24 mouse cellular contexts compared by ENCODE assay signal in the genomic region with DNA sequence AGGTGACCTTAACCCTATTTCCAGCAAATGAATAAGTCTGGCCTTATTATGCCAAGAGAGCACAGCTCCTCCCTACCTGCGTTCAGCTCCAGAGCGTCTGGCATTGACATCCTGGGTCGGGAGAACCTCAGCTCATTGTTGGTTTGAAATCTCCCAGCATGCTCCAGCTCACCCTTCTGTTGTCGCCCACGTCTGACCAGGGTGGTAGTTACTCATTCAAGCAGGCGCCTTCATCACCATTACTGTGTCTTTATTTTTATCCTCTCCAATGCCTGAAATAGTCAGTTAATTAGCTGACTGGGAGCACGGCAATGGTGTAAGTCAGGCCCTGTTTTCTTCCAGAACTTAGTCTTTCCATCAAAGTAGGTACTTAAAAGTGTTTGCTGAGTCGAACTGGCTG.
DNase-seq lines count a peak whose midpoint lies in the region; TF ChIP-seq lines count a peak whose summit lies in the region.
"Had no signal": no experiment of that assay in that cellular context is flagged by ENCODE, and none has a peak within 500 bp of the region (broad histone marks: within the 10 kb centered on the region; RNA-seq: fewer than 3 reads in every experiment).

No protein-coding gene starts in this region.

- intact Hi-C loops in left cerebral cortex, postnatal 4 days (cut with DNase I): no loop called here
- intact Hi-C loops in gastrocnemius, adult 2 months (cut with DNase I): no loop called here

- no peak overlapping the region for H3K4me3 ChIP-seq in gastrocnemius, adult 2 months
- H3K4me3 ChIP-seq: forebrain, embryonic 13.5 days; heart, adult 2 months; heart, embryonic 12.5 days; hindbrain, embryonic 13.5 days; limb, embryonic 13.5 days; midbrain, embryonic 12.5 days had no signal

- no peak overlapping the region for H3K27ac ChIP-seq in gastrocnemius, adult 2 months
- H3K27ac ChIP-seq: forebrain, embryonic 13.5 days; heart, adult 2 months; hindbrain, embryonic 13.5 days; kidney, postnatal 0 days; limb, embryonic 13.5 days; midbrain, embryonic 12.5 days had no signal

- peak; percentile 33 to 57 for DNase-seq in layer of hippocampus, adult 18-20 months (ENCODE audit: low spot score in 2 of 2)
- DNase-seq in layer of hippocampus, adult 9-10 months (ENCODE audit: low spot score): no peak
- peak; percentile 11 to 40 for DNase-seq in left cerebral cortex, adult 9 months (ENCODE audit: low spot score in 2 of 2)
- DNase-seq in left cerebral cortex, postnatal 4 days: no peak
- peak; percentile 35 for DNase-seq in right cerebral cortex, adult 18-20 months
- no peak for DNase-seq in right cerebral cortex, postnatal 14 days
- DNase-seq in telencephalon, adult 2 months (ENCODE audit: low read depth, low spot score): peak; percentile 72
- DNase-seq in gastrocnemius, adult 2 months: no peak
- DNase-seq: adrenal gland, postnatal 10 days; cerebellum, adult 11 months; cerebellum, adult 9-10 months; cerebellum, postnatal 36 days; heart, adult 2 months; heart, postnatal 4 days; kidney, adult 8-10 months; kidney, postnatal 4 days; right cerebral cortex, postnatal 4 days; thymus, postnatal 14 days had no signal

- no peak for TF ChIP-seq CTCF in gastrocnemius, adult 2 months (IDR thresholded peaks at IDR 0.05)

Comparison
In these comparisons a context has a peak if more than half of its experiments do, and no peak if none do; other contexts are left out.
1. DNase-seq: peak in layer of hippocampus, adult 18-20 months (2 of 2), left cerebral cortex, adult 9 months (2 of 2), right cerebral cortex, adult 18-20 months (single experiment) and telencephalon, adult 2 months (single experiment); none in layer of hippocampus, adult 9-10 months (single experiment), left cerebral cortex, postnatal 4 days (single experiment), right cerebral cortex, postnatal 14 days (single experiment) and gastrocnemius, adult 2 months (single experiment).